Mouse (Mus musculus) cerebellum, postnatal 14 days (tissue): ENCODE measurements around the gene Rhag.

Experiments used
- DNase-seq, 2 experiments: peaks; one replicate each; pipeline ENCODE4 v3.0.0; 2021; ENCODE audit warnings: mixed read lengths in 2 of 2

The Rhag gene

GRCm38 (mm10) chr17:40877741-40878140 lies 66.8 kb downstream of the Rhag start:
- DNase-seq: no peak

GRCm38 (mm10) chr17:40879528-40879923 lies 68.6 kb downstream of the Rhag start:
- DNase-seq: no peak

- peak; percentile 17 to 33 for DNase-seq
Observed at GRCm38 (mm10) chr17:40879924-40880691, 69.2 kb downstream of the Rhag start, which contains the start of gene 9130008F23Rik. Gene 9130008F23Rik (minus strand): TSS chr17:40880559.

GRCm38 (mm10) chr17:40882172-40882571 lies 71.2 kb downstream of the Rhag start:
- no peak for DNase-seq

GRCm38 (mm10) chr17:40885155-40885554 lies 74.2 kb downstream of the Rhag start:
- DNase-seq: no peak

- no peak for DNase-seq
Observed at GRCm38 (mm10) chr17:40887849-40888536, 77.1 kb downstream of the Rhag start.
